Mouse (Mus musculus) liver, embryonic 14.5 days (tissue): Measurements from ENCODE around the gene Fam189b. TPM values are rescaled to one million over a fixed set of nuclear protein-coding genes. Genes with fewer than 3 reads are reported as not detected.

Experiments
- ATAC-seq: fragments of 200-750 bp; cut with Nextera tagmentation; 2 replicates; pipeline ENCODE4 v1.8.0; 2017; ENCODE audit warnings: moderate number of reproducible peaks, mild to moderate bottlenecking, moderate library complexity; ENCODE audit not compliant: insufficient read depth
- DNase-seq, 3 experiments: peaks; one replicate each; pipeline ENCODE4 v3.0.0-alpha.2; 2012 to 2013; ENCODE audit warnings: low read depth in 3 of 3, low spot score in 3 of 3
- H3K27ac ChIP-seq: fragments of 300-500 bp; sonication (generic); 2 replicates; pipeline ENCODE4 v1.5.1; 2014; ENCODE audit warnings: moderate library complexity, mild to moderate bottlenecking, control low read depth, inconsistent platforms
- H3K27me3 ChIP-seq: fragments of 300-500 bp; sonication (generic); 2 replicates; pipeline ENCODE4 v1.6.1; 2014; ENCODE audit warnings: mild to moderate bottlenecking, low read length, moderate library complexity; ENCODE audit not compliant: control insufficient read depth, insufficient read depth
- H3K36me3 ChIP-seq: fragments of 300-500 bp; sonication (generic); replicated peaks from 2 replicates; pipeline ENCODE4 v1.6.1; 2014; ENCODE audit warnings: low read depth; ENCODE audit not compliant: control insufficient read depth, insufficient read depth
- H3K4me1 ChIP-seq, 2 experiments: fragments of 200-500 bp in 1 of 2; fragments of 300-500 bp in 1 of 2; sonication (generic) in 1 of 2; replicated peaks; 2 replicates each; pipeline ENCODE4 v1.6.1; 2012 to 2014; ENCODE audit warnings: antibody characterized with exemption in 1 of 2, inconsistent platforms in 1 of 2, low read length in 1 of 2; ENCODE audit not compliant: control insufficient read depth in 2 of 2, insufficient read depth in 2 of 2
- H3K4me2 ChIP-seq: fragments of 300-500 bp; sonication (generic); 2 replicates; pipeline ENCODE4 v1.6.1; 2014; ENCODE audit warnings: low read depth, mild to moderate bottlenecking, control low read depth, moderate library complexity
- H3K4me3 ChIP-seq, 2 experiments: fragments of 200-500 bp in 1 of 2; fragments of 300-500 bp in 1 of 2; sonication (generic) in 1 of 2; 2 replicates each; pipeline ENCODE4 v1.5.1; 2012 to 2014; ENCODE audit warnings: low read depth in 2 of 2, low read length in 2 of 2, mild to moderate bottlenecking in 2 of 2, control low read depth in 1 of 2, inconsistent platforms in 1 of 2, moderate library complexity in 1 of 2; ENCODE audit not compliant: insufficient read depth in 1 of 2
- H3K9ac ChIP-seq: fragments of 300-500 bp; sonication (generic); replicated peaks from 2 replicates; pipeline ENCODE4 v1.6.1; 2014; ENCODE audit warnings: mild to moderate bottlenecking, control low read depth, moderate library complexity
- H3K9me3 ChIP-seq: fragments of 300-500 bp; sonication (generic); 2 replicates; pipeline ENCODE4 v1.6.1; 2016; ENCODE audit warnings: low read length, mixed read lengths; ENCODE audit not compliant: control insufficient read depth
- CTCF ChIP-seq: IDR thresholded peaks from 2 replicates; pipeline ENCODE4 v1.5.1; 2016; ENCODE audit warnings: antibody characterized with exemption, low read depth, control low read depth
- EP300 ChIP-seq: IDR thresholded peaks from 2 replicates; pipeline ENCODE4 v1.6.1; 2016; ENCODE audit warnings: antibody characterized with exemption, low read depth
- WGBS: fragments of 180-500 bp; shearing (Covaris S2); extraction: QIAGEN DNeasy Blood & Tissue Kit; methylation state at CpG from one replicate; pipeline ENCODE4 v1.1.7; 2014; ENCODE audit not compliant: insufficient replicate concordance; 5-methylcytosine and 5-hydroxymethylcytosine counted together
- polyA plus RNA-seq, 2 experiments: library from polyadenylated mRNA; depleted of rRNA in 1 of 2; stranded (reverse) in 1 of 2; unstranded in 1 of 2; fragments of >200 nt; fragmentation: Nextera tagmentation in 1 of 2; extraction: Ambion mirVana in 1 of 2; gene quantifications; 2 replicates each; pipeline versions ENCODE4 v1.2.1 to v1.2.3; 2012 to 2014

Gene Fam189b
- polyA plus RNA-seq, 2 experiments: 1.7 to 3.6 TPM

DNA sequence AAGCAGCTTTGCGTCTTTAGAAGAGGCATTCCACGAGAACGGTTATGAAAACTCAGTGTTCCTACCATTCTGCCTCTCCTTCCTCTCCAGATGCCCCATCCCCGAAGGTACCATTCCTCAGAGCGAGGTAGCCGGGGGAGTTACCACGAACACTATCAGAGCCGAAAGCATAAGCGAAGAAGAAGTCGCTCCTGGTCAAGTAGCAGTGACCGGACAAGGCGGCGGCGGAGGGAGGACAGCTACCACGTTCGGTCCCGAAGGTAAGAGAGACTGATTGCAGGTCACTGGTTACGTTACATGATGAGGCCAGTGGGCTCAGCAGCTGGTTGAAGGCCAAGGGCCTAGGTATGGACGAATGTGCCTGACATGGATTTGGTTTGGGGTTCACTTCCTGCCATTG is 16.0 kb upstream of the Fam189b start:
- Histone ChIP-seq H3K4me2 (no peak overlapping the region), H3K9ac (no peak overlapping the region), H3K9me3 (no peaks in the 10 kb centered on the region), H3K27ac (no peak overlapping the region), H3K36me3 (peaks cover 40% of the 10 kb centered on the region), H3K27me3 (no peaks in the 10 kb centered on the region), H3K4me3 (no peak overlapping the region), H3K4me1 (peaks cover 14 to 22% of the 10 kb centered on the region in 2 experiments)
- TF ChIP-seq CTCF (no peak), EP300 (no peak)
- DNase-seq: no peak
- WGBS: 90% methylated on average over 19 of the region's 19 CpGs
- no peak for ATAC-seq

DNA sequence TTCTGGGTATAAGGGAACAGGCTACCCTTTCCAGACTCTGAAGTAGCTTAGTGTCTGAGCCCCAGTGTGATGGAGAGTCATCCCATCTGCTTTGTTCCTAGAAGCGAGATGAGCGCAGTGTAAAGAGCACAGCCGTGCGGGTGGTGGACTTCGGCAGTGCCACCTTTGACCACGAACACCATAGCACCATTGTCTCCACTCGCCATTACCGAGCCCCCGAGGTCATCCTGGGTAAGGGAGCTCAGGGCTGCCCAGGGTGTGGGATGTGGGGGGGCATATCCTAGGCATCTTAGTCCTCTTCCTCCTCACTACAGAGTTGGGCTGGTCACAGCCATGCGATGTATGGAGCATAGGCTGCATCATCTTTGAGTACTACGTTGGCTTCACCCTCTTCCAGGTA is 8.1 kb upstream of the Fam189b start:
- Histone ChIP-seq H3K9ac (no peak overlapping the region), H3K4me1 (peaks cover 9% of the 10 kb centered on the region in 2 experiments), H3K4me2 (no peak overlapping the region), H3K36me3 (peaks cover 61% of the 10 kb centered on the region), H3K27ac (no peak overlapping the region), H3K27me3 (no peaks in the 10 kb centered on the region), H3K9me3 (no peaks in the 10 kb centered on the region), H3K4me3 (no peak overlapping the region)
- no peak for DNase-seq
- no peak for TF ChIP-seq EP300
- no peak for TF ChIP-seq CTCF
- WGBS: 86% methylated on average over 11 of the region's 11 CpGs
- ATAC-seq: no peak

DNA sequence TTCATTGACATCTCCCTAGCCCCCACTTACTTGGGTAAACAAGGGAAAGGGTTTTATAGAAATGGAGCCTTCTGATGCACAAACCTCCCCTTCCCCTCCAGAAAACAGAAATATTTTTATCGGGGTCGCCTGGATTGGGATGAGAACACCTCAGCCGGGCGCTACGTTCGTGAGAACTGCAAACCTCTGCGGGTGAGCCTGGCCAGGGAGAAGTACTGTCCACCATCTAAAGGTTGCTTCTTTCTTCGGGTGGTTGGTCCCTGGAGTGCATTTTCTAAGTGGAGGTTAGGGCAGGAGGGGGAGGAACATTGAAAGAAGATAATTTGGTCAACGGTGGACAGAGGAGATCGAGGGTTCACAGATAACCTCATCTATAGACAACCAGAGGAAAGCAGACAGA is 7.4 kb upstream of the Fam189b start:
- WGBS: 93% methylated on average over 10 of the region's 10 CpGs

DNA sequence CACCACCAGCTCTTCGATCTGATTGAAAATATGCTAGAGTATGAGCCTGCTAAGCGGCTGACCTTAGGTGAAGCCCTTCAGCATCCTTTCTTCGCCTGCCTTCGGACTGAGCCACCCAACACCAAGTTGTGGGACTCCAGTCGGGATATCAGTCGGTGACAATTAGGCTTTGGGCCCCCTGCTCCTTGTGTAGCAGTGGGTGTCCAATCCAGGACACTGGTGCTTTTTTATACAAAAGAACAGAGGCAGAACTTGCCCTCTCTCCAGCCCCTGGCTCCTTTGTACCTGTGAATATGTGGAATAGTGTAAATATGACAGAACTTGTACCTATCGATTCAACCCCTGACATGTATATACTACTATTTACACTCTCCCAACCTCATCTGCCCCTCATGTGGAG is 6.5 kb upstream of the Fam189b start:
- Histone ChIP-seq H3K27me3 (no peaks in the 10 kb centered on the region), H3K9ac (no peak overlapping the region; the same call in 1 of the 2 replicates), H3K4me2 (peak overlapping the region; percentile 87; the same call in 1 of the 2 replicates), H3K36me3 (peaks cover 61% of the 10 kb centered on the region), H3K9me3 (no peaks in the 10 kb centered on the region), H3K4me3 (no peak overlapping the region), H3K4me1 (peaks cover 9% of the 10 kb centered on the region in 2 experiments), H3K27ac (peak overlapping the region; percentile 40)
- DNase-seq: no peak
- TF ChIP-seq CTCF (no peak), EP300 (no peak)
- no peak for ATAC-seq
- 85% methylated on average over 7 of the region's 7 CpGs for WGBS

More for the DNA sequence above, 7.4 kb upstream of the Fam189b start:
- no peaks in the 10 kb centered on the region for H3K9me3 ChIP-seq
- no peaks in the 10 kb centered on the region for H3K27me3 ChIP-seq
- peaks cover 61% of the 10 kb centered on the region for H3K36me3 ChIP-seq
- H3K4me2 ChIP-seq: no peak overlapping the region
- H3K9ac ChIP-seq: no peak overlapping the region
- no peak overlapping the region for H3K4me3 ChIP-seq
- H3K27ac ChIP-seq: no peak overlapping the region
- TF ChIP-seq EP300: no peak
- no peak for TF ChIP-seq CTCF
- H3K4me1 ChIP-seq: peaks cover 9% of the 10 kb centered on the region in 2 experiments
- ATAC-seq (no peak), DNase-seq (no peak)

DNA sequence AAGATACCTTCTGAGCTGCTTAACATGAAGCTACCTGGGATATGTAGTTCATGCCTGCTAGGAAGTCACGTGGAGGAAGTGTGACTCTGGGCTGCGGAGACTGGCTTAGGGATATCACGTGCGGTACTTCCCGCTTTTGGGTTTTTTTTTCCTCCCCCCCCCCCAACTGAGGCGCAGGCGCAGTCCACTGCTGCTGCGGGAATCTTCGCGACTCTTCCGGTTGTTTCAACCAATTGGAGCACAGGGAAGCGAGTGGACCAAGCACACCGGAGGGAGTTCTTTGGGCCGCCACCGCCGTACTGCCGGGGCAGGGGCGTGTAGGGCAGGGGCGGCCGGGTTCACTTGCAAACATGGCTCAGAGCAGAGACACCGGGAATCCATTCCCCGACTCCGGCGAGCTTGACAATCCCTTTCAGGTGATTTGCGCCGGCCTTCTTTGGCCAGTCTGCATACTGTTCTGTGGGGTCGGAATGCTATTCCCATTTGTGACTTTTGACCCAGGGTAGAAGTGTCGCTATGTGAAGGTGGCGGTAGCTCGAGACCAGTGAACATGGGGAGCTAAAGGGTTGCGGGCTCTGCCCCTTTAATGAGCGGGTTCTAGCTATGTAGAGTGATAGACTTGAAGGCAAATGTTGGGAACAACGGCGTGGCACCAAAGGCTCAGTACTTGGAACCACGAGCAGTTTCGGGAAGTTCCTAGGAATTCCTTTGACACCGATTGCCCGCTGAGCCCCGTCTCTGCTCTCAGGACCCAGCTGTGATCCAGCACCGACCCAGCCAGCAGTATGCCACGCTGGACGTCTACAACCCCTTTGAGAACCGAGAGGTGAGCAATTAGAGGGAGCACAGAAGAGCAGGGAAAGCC is 5.5 kb upstream of the Fam189b start, which contains the start of gene Scamp3:
Gene Scamp3, plus strand, starts transcription at position 232 of the 865 bp plus-strand sequence.
- peak within 1 kb of the TSS; percentile 58 for H3K27ac ChIP-seq
- peak; percentile 93 to 95 (median 95) for DNase-seq
- H3K4me3 ChIP-seq: peak within 1 kb of the TSS; percentile 74 to 92
- peak within 1 kb of the TSS; percentile 87 for H3K9ac ChIP-seq
- peak; percentile 91 for ATAC-seq
- no peaks in the 10 kb centered on the region for H3K27me3 ChIP-seq
- no peaks in the 10 kb centered on the region for H3K9me3 ChIP-seq
- H3K36me3 ChIP-seq: peaks cover 55% of the 10 kb centered on the region
- TF ChIP-seq CTCF: no peak
- no peak for TF ChIP-seq EP300
- under 1% methylated on average over 43 of the region's 43 CpGs for WGBS
- H3K4me2 ChIP-seq: peak within 1 kb of the TSS; percentile 87
- peaks cover 10 to 12% of the 10 kb centered on the region in 2 experiments for H3K4me1 ChIP-seq
